Mouse (Mus musculus) embryonic fibroblast, embryonic 13.5 days (primary cell): ENCODE data around the gene Lamtor3. TPM values are rescaled to one million over a fixed set of nuclear protein-coding genes. Genes with fewer than 3 reads are reported as not detected.

ENCODE experiments used
- H3K27ac ChIP-seq: 2 replicates; pipeline ENCODE4 v1.5.1; 2012; ENCODE audit warnings: low read length, control low read depth, inconsistent platforms; ENCODE audit not compliant: insufficient read depth
- H3K4me1 ChIP-seq: 2 replicates; pipeline ENCODE4 v1.6.1; 2011; ENCODE audit warnings: low read length; ENCODE audit not compliant: control insufficient read depth, insufficient read depth
- H3K4me3 ChIP-seq: 2 replicates; pipeline ENCODE4 v1.5.1; 2011; ENCODE audit warnings: mild to moderate bottlenecking, control low read depth, low read length; ENCODE audit not compliant: insufficient read depth
- CTCF ChIP-seq: IDR thresholded peaks from 2 replicates; pipeline ENCODE4 v1.5.1; 2011; ENCODE audit warnings: mild to moderate bottlenecking, control low read depth, low read length, moderate library complexity, borderline replicate concordance; ENCODE audit not compliant: insufficient read depth
- POLR2A ChIP-seq: IDR thresholded peaks from 2 replicates; pipeline ENCODE4 v1.6.1; 2011; ENCODE audit warnings: low read depth, mild to moderate bottlenecking, control low read depth, low read length, moderate library complexity
- polyA plus RNA-seq: library from polyadenylated mRNA; stranded (reverse); fragments of >200 nt; gene quantifications from 2 replicates; pipeline ENCODE4 v1.2.4, GENCODE M21; 2011; ENCODE audit warnings: low read depth; ENCODE audit not compliant: missing spikeins, insufficient read length

Lamtor3 gene
- polyA plus RNA-seq, result 67.2 and 73.9 TPM in 2 replicates

- Histone ChIP-seq H3K27ac (peak within 1 kb of the TSS; percentile 74), H3K4me1 (peaks cover 4% of the 10 kb centered on the region; the same call in 1 of the 2 replicates), H3K4me3 (peak within 1 kb of the TSS; percentile 97)
- TF ChIP-seq CTCF, result no peak
- TF ChIP-seq POLR2A, result peak; percentile 89
Measured at GRCm38 (mm10) chr3:137918172-137918931, at the start of gene Lamtor3. Gene Lamtor3, plus strand, starts transcription at chr3:137918506.

GRCm38 (mm10) chr3:137869395-137869794, 48.9 kb upstream of the Lamtor3 start:
- H3K4me3 ChIP-seq, result no peak overlapping the region
- TF ChIP-seq POLR2A (no peak), CTCF (no peak)
- peaks cover 2% of the 10 kb centered on the region; the same call in 1 of the 2 replicates for H3K4me1 ChIP-seq
- H3K27ac ChIP-seq, result no peak overlapping the region

- Histone ChIP-seq H3K4me1 (peaks cover 2% of the 10 kb centered on the region; the same call in 1 of the 2 replicates), H3K4me3 (no peak overlapping the region), H3K27ac (no peak overlapping the region)
- no peak for TF ChIP-seq POLR2A
- no peak for TF ChIP-seq CTCF
Measured at GRCm38 (mm10) chr3:137879313-137879712, 39.0 kb upstream of the Lamtor3 start.

GRCm38 (mm10) chr3:137880109-137880748, 38.1 kb upstream of the Lamtor3 start:
- no peak for TF ChIP-seq CTCF
- no peak for TF ChIP-seq POLR2A
- Histone ChIP-seq H3K4me3 (no peak overlapping the region), H3K27ac (peak overlapping the region; percentile 14), H3K4me1 (peaks cover 2% of the 10 kb centered on the region; the same call in 1 of the 2 replicates)

GRCm38 (mm10) chr3:137881093-137881492, 37.2 kb upstream of the Lamtor3 start:
- TF ChIP-seq CTCF (no peak), POLR2A (no peak)
- no peak overlapping the region for H3K27ac ChIP-seq
- no peak overlapping the region for H3K4me3 ChIP-seq
- H3K4me1 ChIP-seq, result peaks cover 2% of the 10 kb centered on the region; the same call in 1 of the 2 replicates

- Histone ChIP-seq H3K4me3 (no peak overlapping the region), H3K4me1 (no peaks in the 10 kb centered on the region), H3K27ac (no peak overlapping the region)
- TF ChIP-seq CTCF (no peak), POLR2A (no peak)
Measured at GRCm38 (mm10) chr3:137887961-137888360, 30.3 kb upstream of the Lamtor3 start.

- TF ChIP-seq POLR2A, result no peak
- TF ChIP-seq CTCF, result no peak
- no peak overlapping the region for H3K4me3 ChIP-seq
Measured at GRCm38 (mm10) chr3:137891089-137891488, 27.2 kb upstream of the Lamtor3 start.

GRCm38 (mm10) chr3:137892118-137892517, 26.2 kb upstream of the Lamtor3 start:
- Histone ChIP-seq H3K4me1 (no peaks in the 10 kb centered on the region), H3K4me3 (no peak overlapping the region), H3K27ac (no peak overlapping the region)
- TF ChIP-seq POLR2A, result no peak
- TF ChIP-seq CTCF, result no peak

More at GRCm38 (mm10) chr3:137891089-137891488, 27.2 kb upstream of the Lamtor3 start:
- no peak overlapping the region for H3K27ac ChIP-seq
- no peaks in the 10 kb centered on the region for H3K4me1 ChIP-seq

- TF ChIP-seq POLR2A, result no peak
- no peak for TF ChIP-seq CTCF
- H3K4me1 ChIP-seq, result no peaks in the 10 kb centered on the region
Measured at GRCm38 (mm10) chr3:137893789-137894188, 24.5 kb upstream of the Lamtor3 start.

GRCm38 (mm10) chr3:137895196-137895595, 23.1 kb upstream of the Lamtor3 start:
- TF ChIP-seq POLR2A, result no peak
- peak; percentile 34; the same call in 1 of the 2 replicates for TF ChIP-seq CTCF
- peaks cover 2% of the 10 kb centered on the region; the same call in 1 of the 2 replicates for H3K4me1 ChIP-seq
- H3K4me3 ChIP-seq, result no peak overlapping the region
- no peak overlapping the region for H3K27ac ChIP-seq

More at GRCm38 (mm10) chr3:137893789-137894188, 24.5 kb upstream of the Lamtor3 start:
- Histone ChIP-seq H3K27ac (no peak overlapping the region), H3K4me3 (no peak overlapping the region)
